10 mouse cellular contexts compared by ENCODE assay signal in the genomic region with DNA sequence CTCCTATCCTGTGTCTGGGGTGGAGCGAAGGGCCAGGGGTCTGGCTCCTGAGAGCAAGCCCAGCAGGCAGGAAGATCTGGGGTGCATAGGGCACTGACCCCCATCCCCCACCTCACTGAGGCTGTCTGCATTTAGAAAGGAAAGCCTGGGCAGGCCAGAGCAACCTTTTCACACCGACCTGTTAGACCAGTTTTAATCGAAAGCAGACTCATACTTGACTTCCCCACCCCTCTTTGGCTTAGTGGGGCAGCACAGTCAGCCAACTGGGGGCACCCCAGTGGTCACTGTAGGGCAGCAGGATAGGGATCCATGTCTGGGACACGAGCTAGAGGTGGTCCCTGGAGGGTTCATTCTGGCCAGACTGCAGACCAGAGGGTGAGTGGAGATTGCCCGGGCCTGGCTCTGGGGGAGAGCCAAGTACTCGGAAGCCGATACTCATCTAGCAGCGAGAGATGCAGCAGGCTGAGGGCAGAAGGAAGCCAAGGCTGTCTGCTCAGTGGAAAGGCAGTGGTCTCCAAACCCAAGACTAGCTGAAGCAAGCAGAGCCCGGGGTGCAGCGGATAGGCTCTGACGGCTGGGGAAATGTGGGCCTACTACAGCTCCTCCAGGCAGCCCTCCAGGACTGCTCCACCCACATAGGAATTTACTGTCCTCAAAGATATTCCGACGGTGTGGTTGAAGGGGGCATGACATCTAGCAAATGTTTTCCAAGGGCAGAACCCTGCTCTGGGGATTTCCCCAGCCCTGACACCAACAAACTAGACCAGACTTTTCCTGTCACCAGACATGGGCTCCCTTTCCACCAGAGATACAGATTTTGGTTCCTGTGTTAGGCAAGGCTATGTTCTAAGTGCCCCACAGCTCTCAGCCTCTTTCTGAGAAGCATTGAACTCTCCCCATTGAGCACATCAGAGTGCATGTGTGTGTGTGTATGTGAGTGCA. TPM values are rescaled to one million over a fixed set of nuclear protein-coding genes. Genes with fewer than 3 reads are reported as not detected.
DNase-seq lines count a peak whose midpoint lies in the region; ATAC-seq lines count a peak whose summit lies in the region.
"Had no signal": no experiment of that assay in that cellular context is flagged by ENCODE, and none has a peak within 500 bp of the region (broad histone marks: within the 10 kb centered on the region; RNA-seq: fewer than 3 reads in every experiment).

No protein-coding gene starts in this region.

- DNase-seq in forebrain, embryonic 10.5 days (ENCODE audit: extremely low spot score, low spot score): no peak
- no peak for DNase-seq in forebrain, embryonic 14.5 days (ENCODE audit: low spot score)
- DNase-seq in kidney, adult 9 months: peak; percentile 51
- DNase-seq in lung, postnatal 4 days: peak; percentile 56 to 62
- no peak for DNase-seq in left cerebral cortex, postnatal 14 days (ENCODE audit: low spot score in 2 of 2)
- DNase-seq in frontal cortex, postnatal 25 days (ENCODE audit: low spot score in 2 of 2): no peak
- DNase-seq in forebrain, embryonic 11.5 days (ENCODE audit: low spot score): no peak
- DNase-seq: cerebellum, adult 11-12 months had no signal

- H3K27me3 ChIP-seq in forebrain, embryonic 10.5 days (ENCODE audit: poor library complexity, severe bottlenecking): no peaks in the 10 kb centered on the region
- H3K27me3 ChIP-seq in forebrain, embryonic 14.5 days (replicated peaks; ENCODE audit: control insufficient read depth, insufficient read depth, low read length): no peaks in the 10 kb centered on the region
- no peaks in the 10 kb centered on the region for H3K27me3 ChIP-seq in forebrain, embryonic 11.5 days (ENCODE audit: control insufficient read depth, insufficient read depth, low read length)
- H3K27me3 ChIP-seq: neural tube, embryonic 12.5 days had no signal

- peaks cover 11% of the 10 kb centered on the region for H3K36me3 ChIP-seq in forebrain, embryonic 10.5 days (replicated peaks)
- H3K36me3 ChIP-seq in forebrain, embryonic 14.5 days (ENCODE audit: control insufficient read depth, insufficient read depth, low read length): peaks cover 13% of the 10 kb centered on the region
- H3K36me3 ChIP-seq in forebrain, embryonic 11.5 days (ENCODE audit: control insufficient read depth, insufficient read depth, low read length): no peaks in the 10 kb centered on the region

- H3K4me1 ChIP-seq in forebrain, embryonic 10.5 days: peaks cover 11% of the 10 kb centered on the region; the same call in 1 of the 2 replicates
- no peaks in the 10 kb centered on the region for H3K4me1 ChIP-seq in forebrain, embryonic 14.5 days (ENCODE audit: control insufficient read depth, insufficient read depth, low read length)
- H3K4me1 ChIP-seq in forebrain, embryonic 11.5 days (replicated peaks; ENCODE audit: control insufficient read depth, insufficient read depth, low read length): no peaks in the 10 kb centered on the region
- H3K4me1 ChIP-seq: neural tube, embryonic 12.5 days had no signal

- H3K9ac ChIP-seq in forebrain, embryonic 14.5 days (ENCODE audit: low read length): no peak overlapping the region
- H3K9ac ChIP-seq in forebrain, embryonic 11.5 days (ENCODE audit: low read length): no peak overlapping the region
- H3K9ac ChIP-seq: neural tube, embryonic 12.5 days had no signal

- H3K27ac ChIP-seq in forebrain, embryonic 10.5 days: 0 out of 2 replicates have a peak overlapping the region, but pooled peaks have one; percentile 26
- H3K27ac ChIP-seq in forebrain, embryonic 14.5 days (ENCODE audit: low read depth, low read length): no peak overlapping the region
- no peak overlapping the region for H3K27ac ChIP-seq in forebrain, embryonic 11.5 days (ENCODE audit: low read depth, low read length)
- H3K27ac ChIP-seq: neural tube, embryonic 12.5 days had no signal

- no peaks in the 10 kb centered on the region for H3K9me3 ChIP-seq in forebrain, embryonic 10.5 days
- H3K9me3 ChIP-seq in forebrain, embryonic 14.5 days (replicated peaks; ENCODE audit: control insufficient read depth, low read length): no peaks in the 10 kb centered on the region
- H3K9me3 ChIP-seq in forebrain, embryonic 11.5 days (ENCODE audit: control insufficient read depth, low read length): no peaks in the 10 kb centered on the region
- H3K9me3 ChIP-seq: neural tube, embryonic 12.5 days had no signal

- H3K4me3 ChIP-seq in forebrain, embryonic 10.5 days: no peak overlapping the region
- H3K4me3 ChIP-seq in forebrain, embryonic 14.5 days (ENCODE audit: low read depth, low read length): no peak overlapping the region
- H3K4me3 ChIP-seq in forebrain, embryonic 11.5 days (ENCODE audit: low read depth, low read length): no peak overlapping the region
- H3K4me3 ChIP-seq: neural tube, embryonic 12.5 days had no signal

- H3K4me2 ChIP-seq in forebrain, embryonic 14.5 days (ENCODE audit: low read length): no peak overlapping the region
- no peak overlapping the region for H3K4me2 ChIP-seq in forebrain, embryonic 11.5 days (ENCODE audit: low read depth, low read length, severe bottlenecking)
- H3K4me2 ChIP-seq: neural tube, embryonic 12.5 days had no signal

- no peak for ATAC-seq in forebrain, embryonic 14.5 days
- ATAC-seq in activated CD4-positive, CD25-positive, alpha-beta regulatory T cell, adult 4 months: peak; percentile 67
- no peak for ATAC-seq in forebrain, embryonic 11.5 days (replicated peaks; ENCODE audit: low FRiP score)

- 67% methylated on average over 13 of the region's 13 CpGs for WGBS in forebrain, embryonic 10.5 days
- 71% methylated on average over 13 of the region's 13 CpGs for WGBS in forebrain, embryonic 14.5 days
- 71% methylated on average over 13 of the region's 13 CpGs for WGBS in forebrain, embryonic 11.5 days

- intact Hi-C loops in left cerebral cortex, postnatal 14 days (cut with DNase I): no loop called here

RNA-seq across cellular contexts. Expression of a gene that starts 10.0 kb away (rescaled TPM):
- 7.2 and 7.6 TPM in 2 replicates for polyA plus RNA-seq in forebrain, embryonic 10.5 days (2016; fragmentation: Nextera tagmentation; extraction: Ambion mirVana)
- polyA plus RNA-seq in forebrain, embryonic 14.5 days (2014; fragmentation: Nextera tagmentation; extraction: Ambion mirVana): 4.9 and 7.0 TPM in 2 replicates
- polyA plus RNA-seq in activated CD4-positive, CD25-positive, alpha-beta regulatory T cell, adult 4 months (2017; shearing (Covaris generic)): 100 to 1,000 TPM; 116 to 135 TPM
- total RNA-seq in left cerebral cortex, postnatal 14 days (2021): 10 to 100 TPM in 1 of 2 experiments, 1 to 10 TPM in 1; 6.7 to 11.1 TPM
- 6.5 and 7.4 TPM in 2 replicates for polyA plus RNA-seq in forebrain, embryonic 11.5 days (2014; fragmentation: Nextera tagmentation; extraction: Ambion mirVana)

RNA-seq across cellular contexts. Expression of a gene that starts 16.2 kb away (rescaled TPM):
- polyA plus RNA-seq in forebrain, embryonic 10.5 days (2016; fragmentation: Nextera tagmentation; extraction: Ambion mirVana): 5.9 and 6.6 TPM in 2 replicates
- polyA plus RNA-seq in forebrain, embryonic 14.5 days (2014; fragmentation: Nextera tagmentation; extraction: Ambion mirVana): 1.4 and 1.9 TPM in 2 replicates
- polyA plus RNA-seq in activated CD4-positive, CD25-positive, alpha-beta regulatory T cell, adult 4 months (2017; shearing (Covaris generic)): 10 to 100 TPM; 57.5 to 62.0 TPM
- total RNA-seq in left cerebral cortex, postnatal 14 days (2021): 1 to 10 TPM; 2.4 to 2.7 TPM
- 3.2 and 4.9 TPM in 2 replicates for polyA plus RNA-seq in forebrain, embryonic 11.5 days (2014; fragmentation: Nextera tagmentation; extraction: Ambion mirVana)

RNA-seq across cellular contexts. Expression of a gene that starts 32.3 kb away (rescaled TPM):
- polyA plus RNA-seq in forebrain, embryonic 10.5 days (2016; fragmentation: Nextera tagmentation; extraction: Ambion mirVana): 13.5 and 13.7 TPM in 2 replicates
- polyA plus RNA-seq in forebrain, embryonic 14.5 days (2014; fragmentation: Nextera tagmentation; extraction: Ambion mirVana): 14.0 and 15.7 TPM in 2 replicates
- polyA plus RNA-seq in activated CD4-positive, CD25-positive, alpha-beta regulatory T cell, adult 4 months (2017; shearing (Covaris generic)): 10 to 100 TPM; 25.4 to 27.3 TPM
- 10 to 100 TPM; 16.5 to 16.6 TPM for total RNA-seq in left cerebral cortex, postnatal 14 days (2021)
- 11.2 and 13.8 TPM in 2 replicates for polyA plus RNA-seq in forebrain, embryonic 11.5 days (2014; fragmentation: Nextera tagmentation; extraction: Ambion mirVana)

RNA-seq across cellular contexts. Expression of a gene that starts 34.5 kb away (rescaled TPM):
- 1.0 and 1.6 TPM in 2 replicates for polyA plus RNA-seq in forebrain, embryonic 10.5 days (2016; fragmentation: Nextera tagmentation; extraction: Ambion mirVana)
- 2.0 and 2.3 TPM in 2 replicates for polyA plus RNA-seq in forebrain, embryonic 14.5 days (2014; fragmentation: Nextera tagmentation; extraction: Ambion mirVana)
- 1 to 10 TPM; 2.7 to 4.6 TPM for polyA plus RNA-seq in activated CD4-positive, CD25-positive, alpha-beta regulatory T cell, adult 4 months (2017; shearing (Covaris generic))
- total RNA-seq in left cerebral cortex, postnatal 14 days (2021): 1 to 10 TPM; 2.4 to 3.4 TPM
- 1.3 and 1.6 TPM in 2 replicates for polyA plus RNA-seq in forebrain, embryonic 11.5 days (2014; fragmentation: Nextera tagmentation; extraction: Ambion mirVana)

Comparison
In these comparisons a context has a peak if more than half of its experiments do, and no peak if none do; other contexts are left out.
1. DNase-seq: peak in kidney, adult 9 months (single experiment) and lung, postnatal 4 days (2 of 2); none in forebrain, embryonic 10.5 days (single experiment), forebrain, embryonic 14.5 days (single experiment), left cerebral cortex, postnatal 14 days (0 of 2), frontal cortex, postnatal 25 days (0 of 2) and forebrain, embryonic 11.5 days (single experiment).
2. RNA of a gene that starts 10.0 kb away (polyA plus RNA-seq): 116 to 135 TPM in activated CD4-positive, CD25-positive, alpha-beta regulatory T cell, adult 4 months; 7.2 to 7.6 TPM in forebrain, embryonic 10.5 days, 6.5 to 7.4 TPM in forebrain, embryonic 11.5 days and 4.9 to 7.0 TPM in forebrain, embryonic 14.5 days; every median in the first group is over 10 times any median in the second.